Mouse (Mus musculus) brain, embryonic 14.5 days (tissue): ENCODE results near the gene Slc38a1.

Source experiments
- CTCF ChIP-seq: fragments of 200-500 bp; IDR thresholded peaks from 2 replicates; pipeline ENCODE4 v1.5.1; 2012; ENCODE audit warnings: inconsistent platforms, mild to moderate bottlenecking, moderate library complexity, borderline replicate concordance; ENCODE audit not compliant: insufficient read depth, insufficient read length; ENCODE audit errors: extremely low read depth
- POLR2A ChIP-seq: fragments of 200-500 bp; IDR thresholded peaks from 2 replicates; pipeline ENCODE4 v1.6.1; 2012; ENCODE audit warnings: mild to moderate bottlenecking, inconsistent platforms, borderline replicate concordance; ENCODE audit not compliant: poor library complexity, insufficient read depth, insufficient read length, severe bottlenecking; ENCODE audit errors: extremely low read depth

DNA sequence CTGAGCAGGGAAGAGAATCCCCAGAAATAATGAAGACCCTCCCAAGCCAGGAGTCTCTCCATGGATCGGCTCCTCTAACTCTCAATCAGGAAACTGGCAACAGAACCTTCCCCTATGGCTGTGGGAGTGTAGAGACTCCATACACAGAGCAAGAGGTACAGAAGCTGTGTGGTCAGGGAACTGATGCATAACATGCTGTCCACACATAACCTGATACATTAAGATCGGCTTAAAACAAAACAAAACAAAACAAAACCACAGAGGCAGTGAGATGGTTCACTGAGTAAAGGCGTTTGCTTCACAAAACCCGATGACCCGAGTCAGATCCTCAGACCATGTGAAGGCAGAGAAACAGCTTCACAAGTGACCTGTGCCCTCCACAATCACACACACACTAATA is 35.3 kb downstream of the Slc38a1 start:
- TF ChIP-seq POLR2A (no peak), CTCF (no peak)
